Mouse (Mus musculus): ENCODE data around the gene Igflr1.
A peak's percentile ranks its signal among the peaks of the same experiment; 100 is the strongest.

GRCm38 (mm10) chr7:30557901-30558514 lies 7.2 kb upstream of the Igflr1 start:
- TF ChIP-seq POLR2A (IDR thresholded peaks at IDR 0.05; ENCODE audit: insufficient read length, low read depth) (peak; percentile 14), MYOD1 (IDR thresholded peaks at IDR 0.05; ENCODE audit: control insufficient read depth in 1 of 3, insufficient read length in 2 of 3, low read depth in 2 of 3) (peak in 2 of 3 experiments; percentile 32 to 76)
